In genomic region chr2:172729741-172730140, GRCm38 (mm10) we compare ENCODE assay signal across 17 mouse cellular contexts.
"Had no signal": no experiment of that assay in that cellular context is flagged by ENCODE, and none has a peak within 500 bp of the region (broad histone marks: within the 10 kb centered on the region; RNA-seq: fewer than 3 reads in every experiment).

No protein-coding gene starts in this region.

- H3K9ac ChIP-seq: liver, postnatal 0 days; lung, embryonic 15.5 days; midbrain, embryonic 13.5 days; midbrain, embryonic 15.5 days; neural tube, embryonic 12.5 days; stomach, embryonic 15.5 days had no signal

- H3K36me3 ChIP-seq: lung, embryonic 15.5 days; midbrain, embryonic 13.5 days; midbrain, embryonic 15.5 days; neural tube, embryonic 12.5 days; stomach, embryonic 15.5 days had no signal

- H3K9me3 ChIP-seq: lung, embryonic 15.5 days; midbrain, embryonic 13.5 days; midbrain, embryonic 15.5 days; neural tube, embryonic 12.5 days; stomach, embryonic 15.5 days had no signal

- H3K27ac ChIP-seq: lung, embryonic 15.5 days; macrophage; midbrain, embryonic 13.5 days; midbrain, embryonic 15.5 days; neural tube, embryonic 12.5 days; stomach, embryonic 15.5 days; stomach, postnatal 0 days had no signal

- H3K4me3 ChIP-seq: lung, embryonic 15.5 days; midbrain, embryonic 13.5 days; midbrain, embryonic 15.5 days; neural tube, embryonic 12.5 days; stomach, embryonic 15.5 days had no signal

- H3K4me2 ChIP-seq: lung, embryonic 15.5 days; midbrain, embryonic 11.5 days; midbrain, embryonic 15.5 days; stomach, embryonic 15.5 days had no signal

- ATAC-seq: liver, postnatal 0 days; lung, postnatal 0 days; midbrain, embryonic 13.5 days; midbrain, embryonic 15.5 days had no signal

- DNase-seq: liver, postnatal 0 days; lung, adult 2 months; lung, postnatal 14 days; lung, postnatal 36 days; right cerebral cortex, postnatal 14 days; thymus, adult 18-20 months; thymus, postnatal 14 days; thymus, postnatal 36 days had no signal
